Mouse (Mus musculus): ENCODE measurements at regions not wholly inside any gene's neighbourhood (a gene's known extent, or its start where the extent isn't known, plus 50 kb on each side); places are given as distances from the start of the nearest gene placed in this dataset.

- no peak for DNase-seq (ENCODE audit: low spot score)
Observed at GRCm38 (mm10) chr5:126566226-126566625, 675.4 kb upstream of the Tmem132c start.

DNA sequence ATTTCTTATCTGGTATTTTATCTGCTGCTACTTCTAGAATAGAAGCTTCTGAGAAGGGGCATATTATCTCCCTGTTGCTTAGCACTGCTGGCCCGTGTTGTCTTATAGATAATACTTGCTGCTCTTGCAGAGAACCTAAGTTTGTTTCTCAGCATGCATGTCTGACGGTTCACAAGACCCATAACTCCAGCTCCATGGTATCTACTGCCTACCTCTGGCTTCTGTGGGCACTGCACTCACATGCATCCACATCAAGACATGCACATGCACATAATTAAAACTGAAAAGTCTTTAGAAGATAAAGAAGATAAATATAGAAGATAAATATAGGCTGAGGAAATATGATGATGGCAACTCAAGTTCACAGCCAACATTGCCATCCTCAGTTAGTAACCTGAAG lies 667.8 kb upstream of the Tmem132c start:
- DNase-seq (ENCODE audit: low spot score): no peak

GRCm38 (mm10) chr5:126597786-126598330 lies 643.8 kb upstream of the Tmem132c start:
- DNase-seq (ENCODE audit: low spot score): no peak

DNA sequence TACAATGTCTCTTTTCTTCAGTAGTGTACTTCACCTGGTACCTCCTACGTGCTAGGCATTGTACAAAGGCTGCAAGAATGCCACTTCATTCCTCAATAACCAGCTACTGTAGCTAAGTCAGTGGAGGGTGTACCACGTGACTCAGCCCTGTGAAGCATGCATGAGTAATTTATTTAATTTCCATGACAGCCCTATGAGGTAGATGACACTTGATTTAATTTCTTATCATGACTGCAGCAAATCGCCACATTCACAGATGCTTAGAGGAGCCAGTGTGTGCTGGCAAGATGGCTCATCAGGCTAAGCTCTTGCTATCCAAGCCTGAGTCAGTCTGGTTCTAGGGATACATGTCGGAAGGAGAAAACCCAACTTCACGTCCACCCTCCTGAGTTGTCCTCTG lies 642.0 kb upstream of the Tmem132c start:
- no peak for DNase-seq (ENCODE audit: low spot score)

DNA sequence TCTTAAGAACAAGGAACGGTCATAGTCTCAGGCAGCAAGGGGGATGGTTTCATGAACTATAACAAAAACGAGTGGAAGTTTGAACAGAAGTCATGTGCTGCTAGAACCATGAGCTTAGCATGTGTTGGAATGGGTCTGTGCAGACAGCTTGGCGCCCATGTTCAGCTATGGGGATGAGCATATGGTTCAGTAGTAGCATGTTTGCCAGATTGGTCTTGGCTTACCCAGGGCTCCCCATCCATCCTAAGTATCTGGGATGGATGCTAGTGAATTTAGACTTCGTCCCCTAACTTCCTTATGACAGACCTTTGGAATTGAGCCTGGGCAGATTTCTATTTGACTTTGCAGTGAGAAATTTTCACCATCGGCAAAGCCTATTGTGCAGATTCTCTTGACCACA lies 634.9 kb upstream of the Tmem132c start:
- DNase-seq (ENCODE audit: low spot score): no peak

GRCm38 (mm10) chr5:126612571-126612970 lies 629.0 kb upstream of the Tmem132c start:
- no peak for DNase-seq (ENCODE audit: low spot score)

DNA sequence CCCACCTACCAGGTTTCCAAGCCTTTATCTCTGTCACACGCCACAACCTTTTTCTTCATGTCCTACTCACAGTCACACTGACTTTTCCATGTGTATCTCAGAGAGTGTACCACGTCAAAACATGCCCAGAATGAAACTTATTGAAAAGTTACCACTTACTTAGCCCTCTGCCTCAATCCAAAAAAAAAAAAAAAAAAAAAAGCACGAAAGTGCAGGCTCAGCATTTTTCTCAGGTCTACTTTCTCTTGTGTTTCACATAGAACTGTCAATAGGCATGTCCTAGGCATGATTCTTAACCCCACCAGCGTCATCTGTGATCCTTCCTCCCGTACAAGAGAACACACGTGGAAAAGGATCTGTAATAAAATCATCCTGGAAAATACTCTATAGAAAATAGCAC lies 619.1 kb upstream of the Tmem132c start:
- DNase-seq (ENCODE audit: low spot score): no peak

- no peak for DNase-seq (ENCODE audit: low spot score)
Observed at GRCm38 (mm10) chr5:126623205-126623604, 618.4 kb upstream of the Tmem132c start.

DNA sequence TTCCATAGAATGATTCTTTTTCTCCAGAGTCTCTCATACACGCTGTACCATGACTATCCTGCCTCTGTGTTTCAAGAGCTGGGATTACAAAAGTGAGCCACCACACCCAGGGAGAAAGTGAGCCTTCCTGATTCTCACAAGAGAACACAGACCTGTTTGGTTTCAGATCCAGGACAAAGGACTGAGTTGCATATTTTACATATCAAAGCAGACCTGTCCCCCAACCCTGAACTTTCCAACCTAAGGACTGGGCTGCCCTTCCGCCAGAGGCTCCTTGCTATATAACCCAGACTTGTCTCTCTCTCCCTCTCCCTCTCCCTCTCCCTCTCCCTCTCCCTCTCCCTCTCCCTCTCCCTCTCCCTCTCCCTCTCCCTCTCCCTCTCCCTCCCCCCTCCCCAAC lies 611.8 kb upstream of the Tmem132c start:
- DNase-seq (ENCODE audit: low spot score): no peak

GRCm38 (mm10) chr5:126650415-126650814 lies 591.2 kb upstream of the Tmem132c start:
- no peak for DNase-seq (ENCODE audit: low spot score)

DNA sequence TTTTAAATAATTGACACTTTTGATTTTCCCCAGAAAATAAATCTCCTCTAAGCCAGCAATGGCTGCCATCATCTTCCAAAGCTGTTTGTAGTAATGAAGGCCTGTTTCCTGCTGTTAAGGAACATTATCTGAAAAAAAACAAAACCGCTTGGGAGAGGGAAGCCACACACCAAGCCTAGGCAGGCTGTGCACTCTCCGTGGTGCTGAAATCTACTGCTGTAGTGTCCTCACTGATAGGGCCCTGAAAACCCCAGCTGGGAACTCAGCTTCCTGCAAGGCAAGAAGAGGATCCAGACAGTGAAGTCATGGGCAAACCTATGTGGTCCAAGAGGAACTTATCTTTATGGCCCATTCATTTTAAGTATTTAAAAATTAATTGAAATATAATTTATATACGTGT lies 590.2 kb upstream of the Tmem132c start:
- DNase-seq (ENCODE audit: low spot score): no peak

DNA sequence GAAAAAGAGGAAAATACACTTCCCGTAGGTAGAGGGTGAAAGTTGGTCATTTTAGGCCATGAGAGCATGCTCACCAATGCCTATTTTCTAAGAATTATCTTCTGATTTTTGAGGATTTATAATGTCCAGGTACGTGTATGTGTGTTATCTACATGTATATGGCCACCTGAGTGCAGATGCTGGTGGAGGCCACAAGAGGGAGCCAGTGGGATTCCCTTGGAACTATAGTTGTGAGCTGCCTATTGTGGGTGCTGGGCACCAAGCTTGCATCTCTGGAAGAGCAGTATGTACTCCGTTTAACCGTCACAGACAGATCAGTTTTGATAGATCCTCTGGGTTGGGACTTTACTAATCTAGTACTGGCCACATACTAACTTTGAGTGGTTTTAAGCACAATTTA lies 579.0 kb upstream of the Tmem132c start:
- no peak for DNase-seq (ENCODE audit: low spot score)

DNA sequence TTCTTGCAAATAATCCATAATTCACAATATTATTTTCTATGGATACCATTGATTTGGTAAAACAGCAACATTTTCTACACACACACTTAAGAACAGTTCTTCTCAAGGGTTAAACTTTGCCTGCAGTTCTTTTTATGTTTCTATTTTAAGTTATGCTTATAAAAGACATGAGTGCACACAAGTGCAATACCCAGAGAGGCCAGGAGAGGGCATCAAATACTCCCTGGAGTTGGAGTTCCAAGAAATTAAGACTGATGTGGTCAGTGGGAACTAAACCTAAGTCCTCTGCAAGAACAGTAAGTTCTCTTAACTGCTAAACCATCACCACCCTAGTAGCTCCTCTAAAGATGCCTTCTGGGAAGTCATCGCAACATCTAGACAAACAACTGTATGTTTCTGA lies 570.5 kb upstream of the Tmem132c start:
- DNase-seq (ENCODE audit: low spot score): no peak

GRCm38 (mm10) chr5:126680262-126680661 lies 561.3 kb upstream of the Tmem132c start:
- DNase-seq (ENCODE audit: low spot score): no peak

DNA sequence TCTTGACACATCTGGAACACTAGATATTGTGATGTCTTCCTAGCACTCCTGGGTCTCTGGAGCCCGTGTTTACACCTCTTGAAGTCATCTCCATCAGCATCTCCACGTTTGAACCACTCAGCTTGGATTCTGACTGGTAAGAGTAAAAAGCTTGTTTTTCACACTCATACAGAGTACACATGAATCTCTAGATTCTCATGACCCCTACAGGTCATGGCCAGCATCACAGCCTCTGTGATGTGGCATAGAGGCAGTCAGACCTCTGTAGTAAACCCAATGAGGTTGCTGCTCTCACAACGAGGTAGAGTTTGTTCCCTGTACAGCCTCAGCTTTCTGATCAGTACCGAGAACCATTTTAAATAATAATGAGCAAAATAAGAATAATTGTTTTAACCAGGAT lies 542.3 kb upstream of the Tmem132c start:
- DNase-seq (ENCODE audit: low spot score): no peak

DNA sequence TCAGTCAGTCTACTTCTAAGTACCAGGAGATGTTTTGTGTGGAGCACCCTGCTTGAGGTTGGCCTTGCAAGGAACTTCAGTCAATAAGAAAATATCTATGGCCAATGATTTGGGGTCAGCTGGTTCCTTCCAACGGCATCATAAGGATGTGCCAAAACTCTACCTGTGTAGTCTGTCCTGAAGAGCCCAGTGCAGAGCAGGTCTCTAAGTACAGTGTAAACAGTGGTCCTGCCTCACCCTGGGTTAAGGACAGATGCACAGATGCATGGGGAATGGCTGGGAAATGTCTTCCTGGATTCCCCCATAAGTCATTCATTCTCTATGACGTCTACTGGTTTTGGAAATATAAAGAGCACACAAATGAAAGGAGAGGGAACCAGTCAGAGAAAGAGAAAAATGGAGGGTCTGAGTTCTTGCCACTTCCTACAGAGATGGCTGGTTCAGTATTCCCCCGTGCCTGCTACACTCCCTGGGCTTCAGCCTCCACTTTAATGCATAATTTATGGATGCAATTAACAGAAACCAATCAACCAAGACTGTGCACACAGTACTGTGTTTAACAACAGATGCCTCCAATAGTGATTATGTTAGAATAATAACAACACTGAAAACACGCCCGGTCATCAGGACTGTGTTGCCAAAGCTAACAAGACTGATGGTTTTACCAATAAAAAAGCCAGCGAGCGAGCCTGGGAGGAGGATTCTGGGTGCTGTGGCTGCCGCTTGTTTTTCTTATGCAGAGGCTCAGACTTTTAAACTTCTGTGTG lies 537.9 kb upstream of the Tmem132c start:
- no peak for DNase-seq (ENCODE audit: low spot score)

GRCm38 (mm10) chr5:126705871-126706270 lies 535.7 kb upstream of the Tmem132c start:
- DNase-seq (ENCODE audit: low spot score): no peak

DNA sequence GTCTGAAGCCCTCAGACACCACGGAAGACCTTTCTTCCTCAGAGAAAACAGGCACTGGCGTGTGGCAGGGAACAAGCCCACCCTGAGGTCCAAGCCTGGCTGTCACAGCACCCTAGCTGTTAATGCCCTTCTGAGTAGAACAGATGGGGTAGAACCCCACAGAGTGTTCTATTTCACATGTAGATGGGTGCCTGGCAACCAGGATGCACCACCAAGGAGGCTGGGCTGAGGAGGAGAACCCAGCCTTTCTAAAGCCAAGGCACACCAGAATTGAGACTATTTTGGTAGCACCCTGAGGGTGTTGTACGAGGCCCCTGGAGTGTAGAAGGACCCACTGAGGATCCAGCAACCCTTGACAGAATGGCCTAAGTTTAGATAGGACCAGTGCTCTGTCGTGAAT lies 534.9 kb upstream of the Tmem132c start:
- DNase-seq (ENCODE audit: low spot score): no peak

DNA sequence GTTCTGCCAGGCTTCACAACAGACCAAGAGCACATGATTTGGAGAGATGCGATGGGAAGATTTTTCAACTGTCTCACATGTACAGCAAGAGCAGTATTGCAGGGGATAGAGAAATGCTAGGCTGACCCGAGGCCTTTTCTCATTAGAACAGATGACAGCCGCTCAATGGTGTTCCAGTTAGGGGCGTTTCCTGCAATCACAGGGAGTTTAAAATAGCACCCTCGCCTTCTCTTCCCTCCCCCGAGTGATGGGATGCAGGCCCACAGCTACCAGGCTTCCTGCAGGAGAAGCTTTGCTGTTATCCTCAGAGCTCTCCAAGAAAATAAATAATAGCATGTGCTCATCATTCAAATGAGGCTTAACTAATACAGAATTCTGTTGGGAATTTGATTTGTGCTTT lies 526.9 kb upstream of the Tmem132c start:
- DNase-seq (ENCODE audit: low spot score): no peak

- DNase-seq (ENCODE audit: low spot score): no peak
Observed at GRCm38 (mm10) chr5:126718421-126718820, 523.2 kb upstream of the Tmem132c start.

- DNase-seq (ENCODE audit: low spot score): no peak
Observed at GRCm38 (mm10) chr5:126721300-126721699, 520.3 kb upstream of the Tmem132c start.

GRCm38 (mm10) chr5:126723304-126724295 lies 518.0 kb upstream of the Tmem132c start:
- DNase-seq (ENCODE audit: low spot score): no peak

DNA sequence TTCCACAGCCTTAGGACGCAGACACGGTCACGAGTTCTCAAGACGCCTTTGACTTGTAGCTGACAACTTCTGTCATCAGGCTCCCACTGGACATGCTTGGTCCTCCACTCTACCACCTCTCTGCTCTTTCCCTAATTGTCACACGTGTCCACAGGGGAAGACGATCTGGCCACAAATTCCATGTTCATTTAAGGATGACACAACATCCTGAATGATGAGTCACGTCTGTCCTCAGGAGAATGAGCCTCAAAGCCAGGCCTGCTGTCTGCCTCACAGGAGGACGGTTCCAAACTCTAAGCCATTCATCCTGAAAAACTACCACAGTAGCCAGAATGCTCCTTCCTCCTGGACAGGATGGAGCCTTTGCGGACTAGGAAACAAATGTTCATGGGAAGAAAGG lies 517.3 kb upstream of the Tmem132c start:
- DNase-seq (ENCODE audit: low spot score): no peak

All from urinary bladder, adult 2 months (tissue).